18 mouse cellular contexts compared by ENCODE assay signal in the genomic region with DNA sequence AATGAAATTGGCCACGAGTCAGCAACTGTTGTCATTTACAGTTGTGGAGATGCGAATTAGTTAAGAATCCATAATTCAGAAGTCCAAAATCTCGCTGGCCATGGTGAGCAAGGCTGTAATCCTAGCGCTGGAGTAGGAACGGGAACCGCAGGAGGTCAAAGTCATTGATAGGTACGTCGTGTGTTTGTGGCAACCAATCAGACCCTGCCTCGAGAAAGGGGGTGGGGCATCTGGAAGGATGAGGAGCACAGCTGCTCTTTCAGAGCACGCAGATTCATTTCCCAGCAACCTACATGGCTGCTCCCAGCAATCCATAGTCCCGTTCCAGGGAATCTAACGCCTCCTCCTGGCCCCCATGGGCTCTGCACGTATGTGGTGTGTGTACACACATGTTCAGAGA. TPM values are rescaled to one million over a fixed set of nuclear protein-coding genes. Genes with fewer than 3 reads are reported as not detected.
DNase-seq lines count a peak whose midpoint lies in the region; ATAC-seq and TF ChIP-seq lines count a peak whose summit lies in the region.
"Had no signal": no experiment of that assay in that cellular context is flagged by ENCODE, and none has a peak within 500 bp of the region (broad histone marks: within the 10 kb centered on the region; RNA-seq: fewer than 3 reads in every experiment).

No protein-coding gene starts in this region.

- TF ChIP-seq CTCF in liver, adult 2 months (IDR thresholded peaks at IDR 0.05; ENCODE audit: low read depth, low read length) = 0 out of 2 replicates have a peak, but pooled peaks have one; percentile 9
- no peak for TF ChIP-seq CTCF in liver, postnatal 0 days (IDR thresholded peaks at IDR 0.05; ENCODE audit: low read depth)
- peak; percentile 29 for TF ChIP-seq CTCF in ES-Bruce4 (IDR thresholded peaks at IDR 0.05; ENCODE audit: low read depth, low read length)

- ATAC-seq in liver, postnatal 0 days = no peak
- ATAC-seq: forebrain, embryonic 16.5 days; Patski had no signal

- H3K79me2 ChIP-seq in liver, adult 2 months (ENCODE audit: control insufficient read depth, insufficient read depth, low read length) = no peaks in the 10 kb centered on the region

- H3K4me3 ChIP-seq in liver, adult 2 months (ENCODE audit: insufficient read depth, low read depth, low read length) = no peak overlapping the region
- H3K4me3 ChIP-seq in liver, postnatal 0 days (ENCODE audit: low read depth, low read length) = no peak overlapping the region
- H3K4me3 ChIP-seq in ES-Bruce4 (ENCODE audit: low read depth, low read length) = no peak overlapping the region
- H3K4me3 ChIP-seq: embryonic facial prominence, embryonic 12.5 days; heart, embryonic 13.5 days; hindbrain, embryonic 15.5 days had no signal

- no peaks in the 10 kb centered on the region for H3K36me3 ChIP-seq in liver, adult 2 months (ENCODE audit: control insufficient read depth, insufficient read depth, low read length)
- H3K36me3 ChIP-seq in liver, postnatal 0 days (replicated peaks; ENCODE audit: insufficient read depth, low read length) = peaks cover 60% of the 10 kb centered on the region
- no peaks in the 10 kb centered on the region for H3K36me3 ChIP-seq in ES-Bruce4 (ENCODE audit: control insufficient read depth, insufficient read depth, low read length, poor library complexity, severe bottlenecking)
- H3K36me3 ChIP-seq: embryonic facial prominence, embryonic 12.5 days; hindbrain, embryonic 15.5 days had no signal

- no peak overlapping the region for H3K4me2 ChIP-seq in liver, postnatal 0 days (ENCODE audit: low read depth, low read length)
- H3K4me2 ChIP-seq: embryonic facial prominence, embryonic 12.5 days; heart, embryonic 13.5 days; hindbrain, embryonic 15.5 days had no signal

- no peak for DNase-seq in liver, adult 2 months (ENCODE audit: extremely low read depth, low read depth, low spot score)
- no peak for DNase-seq in liver, postnatal 0 days
- peak; percentile 87 for DNase-seq in ES-CJ7 (ENCODE audit: low read depth, low spot score)
- peak; percentile 95 for DNase-seq in ZHBTc4 (ENCODE audit: low read depth, low spot score)
- DNase-seq in spleen, postnatal 14 days (ENCODE audit: low spot score in 2 of 2) = no peak
- DNase-seq: adrenal gland, postnatal 14 days; cerebellum, adult 11-12 months; cerebellum, adult 9-10 months; cerebellum, postnatal 25 days; gastrocnemius, postnatal 14 days; heart, postnatal 36 days had no signal

- no peak for TF ChIP-seq EP300 in liver, postnatal 0 days (IDR thresholded peaks at IDR 0.05; ENCODE audit: low read depth)
- no peak for TF ChIP-seq EP300 in ES-Bruce4 (IDR thresholded peaks at IDR 0.05; ENCODE audit: insufficient read depth, low read depth, low read length)

- peaks cover 8% of the 10 kb centered on the region; the same call in 1 of the 2 replicates for H3K4me1 ChIP-seq in liver, adult 2 months (ENCODE audit: control insufficient read depth, insufficient read depth, low read length)
- H3K4me1 ChIP-seq in liver, postnatal 0 days (ENCODE audit: insufficient read depth) = peaks cover 10% of the 10 kb centered on the region
- H3K4me1 ChIP-seq in ES-Bruce4 (ENCODE audit: control insufficient read depth, insufficient read depth, low read length) = no peaks in the 10 kb centered on the region

- H3K27me3 ChIP-seq in liver, adult 2 months (ENCODE audit: control insufficient read depth, insufficient read depth, low read length) = no peaks in the 10 kb centered on the region
- H3K27me3 ChIP-seq in liver, postnatal 0 days (ENCODE audit: insufficient read depth, low read length) = no peaks in the 10 kb centered on the region
- no peaks in the 10 kb centered on the region for H3K27me3 ChIP-seq in ES-Bruce4 (ENCODE audit: control insufficient read depth, insufficient read depth, low read length, poor library complexity, severe bottlenecking)
- H3K27me3 ChIP-seq: heart, embryonic 13.5 days; hindbrain, embryonic 15.5 days; Patski had no signal

- H3K9ac ChIP-seq in liver, adult 2 months (ENCODE audit: low read depth, low read length) = no peak overlapping the region
- H3K9ac ChIP-seq in liver, postnatal 0 days (replicated peaks) = no peak overlapping the region
- no peak overlapping the region for H3K9ac ChIP-seq in ES-Bruce4 (ENCODE audit: low read depth, poor library complexity, severe bottlenecking)
- H3K9ac ChIP-seq: embryonic facial prominence, embryonic 12.5 days; heart, embryonic 13.5 days; hindbrain, embryonic 15.5 days had no signal

- H3K9me3 ChIP-seq in liver, postnatal 0 days (ENCODE audit: low read length) = 0 out of 2 replicates have a peak, but pooled peaks cover 7% of the 10 kb centered on the region
- H3K9me3 ChIP-seq in ES-Bruce4 (replicated peaks; ENCODE audit: control insufficient read depth, insufficient read depth, low read length, poor library complexity, severe bottlenecking) = 0 out of 2 replicates have a peak, but pooled peaks cover 3% of the 10 kb centered on the region
- H3K9me3 ChIP-seq: hindbrain, embryonic 15.5 days had no signal

- no peak for TF ChIP-seq POLR2A in liver, adult 2 months (IDR thresholded peaks at IDR 0.05; ENCODE audit: extremely low read depth, insufficient read depth, low read length)
- no peak for TF ChIP-seq POLR2A in ES-Bruce4 (IDR thresholded peaks at IDR 0.05; ENCODE audit: insufficient read depth, low read length)

- WGBS in liver, adult 2 months = 68% methylated on average over 13 of the region's 13 CpGs
- WGBS in liver, postnatal 0 days (ENCODE audit: insufficient replicate concordance) = 68% methylated on average over 13 of the region's 13 CpGs

- no peak overlapping the region for H3K27ac ChIP-seq in liver, adult 2 months (replicated peaks; ENCODE audit: insufficient read depth, low read depth, low read length)
- H3K27ac ChIP-seq in liver, postnatal 0 days (ENCODE audit: low read depth) = no peak overlapping the region
- no peak overlapping the region for H3K27ac ChIP-seq in ES-Bruce4 (ENCODE audit: insufficient read depth, low read length)
- H3K27ac ChIP-seq: embryonic facial prominence, embryonic 12.5 days; heart, embryonic 13.5 days; hindbrain, embryonic 15.5 days had no signal

RNA-seq across cellular contexts. Expression of gene Tgfb1, which starts 13.0 kb away (rescaled TPM):
- 1.8 and 5.6 TPM in 2 replicates for total RNA-seq in liver, adult 2 months (2014; rRNA removed)
- polyA plus RNA-seq in liver, adult 2 months (2012; rRNA removed) = 4.8 and 6.8 TPM in 2 replicates
- polyA plus RNA-seq in liver, postnatal 0 days (2015; fragmentation: Nextera tagmentation; extraction: Ambion mirVana) = 5.1 and 6.1 TPM in 2 replicates
- 22.9 and 25.6 TPM in 2 replicates for polyA plus RNA-seq in ES-Bruce4 (2011; ENCODE audit: insufficient read depth, insufficient read length, low read depth, missing spikeins)

RNA-seq across cellular contexts. Expression of gene Ccdc97, which starts 19.0 kb away (rescaled TPM):
- total RNA-seq in liver, adult 2 months (2014; rRNA removed) = 6.8 and 10.7 TPM in 2 replicates
- 34.1 and 38.4 TPM in 2 replicates for polyA plus RNA-seq in liver, adult 2 months (2012; rRNA removed)
- 6.7 and 6.8 TPM in 2 replicates for polyA plus RNA-seq in liver, postnatal 0 days (2015; fragmentation: Nextera tagmentation; extraction: Ambion mirVana)
- 43.4 and 46.9 TPM in 2 replicates for polyA plus RNA-seq in ES-Bruce4 (2011; ENCODE audit: insufficient read depth, insufficient read length, low read depth, missing spikeins)

RNA-seq across cellular contexts. Expression of gene B9d2, which starts 19.3 kb away (rescaled TPM):
- total RNA-seq in liver, adult 2 months (2014; rRNA removed) = 4.2 and 6.8 TPM in 2 replicates
- 21.0 and 22.5 TPM in 2 replicates for polyA plus RNA-seq in liver, adult 2 months (2012; rRNA removed)
- 15.0 and 16.0 TPM in 2 replicates for polyA plus RNA-seq in liver, postnatal 0 days (2015; fragmentation: Nextera tagmentation; extraction: Ambion mirVana)
- polyA plus RNA-seq in ES-Bruce4 (2011; ENCODE audit: insufficient read depth, insufficient read length, low read depth, missing spikeins) = 7.9 and 15.2 TPM in 2 replicates

RNA-seq across cellular contexts. Expression of gene Tmem91, which starts 24.9 kb away (rescaled TPM):
- total RNA-seq in liver, adult 2 months (2014; rRNA removed) = not detected in 2 replicates
- not detected in 2 replicates for polyA plus RNA-seq in liver, adult 2 months (2012; rRNA removed)
- polyA plus RNA-seq in liver, postnatal 0 days (2015; fragmentation: Nextera tagmentation; extraction: Ambion mirVana) = 0.58 and 0.76 TPM in 2 replicates
- polyA plus RNA-seq in ES-Bruce4 (2011; ENCODE audit: insufficient read depth, insufficient read length, low read depth, missing spikeins) = 3.3 and 3.7 TPM in 2 replicates
- total RNA-seq: adrenal gland, adult 18-20 months; heart, postnatal 36 days had no signal

RNA-seq across cellular contexts. Expression of gene Exosc5, which starts 40.9 kb away (rescaled TPM):
- total RNA-seq in liver, adult 2 months (2014; rRNA removed) = 30.4 and 32.1 TPM in 2 replicates
- 70.3 and 75.1 TPM in 2 replicates for polyA plus RNA-seq in liver, adult 2 months (2012; rRNA removed)
- 44.5 and 49.2 TPM in 2 replicates for polyA plus RNA-seq in liver, postnatal 0 days (2015; fragmentation: Nextera tagmentation; extraction: Ambion mirVana)
- 53.7 and 71.1 TPM in 2 replicates for polyA plus RNA-seq in ES-Bruce4 (2011; ENCODE audit: insufficient read depth, insufficient read length, low read depth, missing spikeins)

Comparison
In these comparisons a context has a peak if more than half of its experiments do, and no peak if none do; other contexts are left out.
1. DNase-seq: peak in ES-CJ7 (single experiment) and ZHBTc4 (single experiment); none in liver, adult 2 months (single experiment), liver, postnatal 0 days (single experiment) and spleen, postnatal 14 days (0 of 2).